Mouse (Mus musculus) embryonic fibroblast, embryonic 13.5 days (primary cell): ENCODE results near the gene Dnajc5g.

Experiments
- CTCF ChIP-seq: IDR thresholded peaks from 2 replicates; pipeline ENCODE4 v1.5.1; 2011; ENCODE audit warnings: mild to moderate bottlenecking, control low read depth, low read length, moderate library complexity, borderline replicate concordance; ENCODE audit not compliant: insufficient read depth
- POLR2A ChIP-seq: IDR thresholded peaks from 2 replicates; pipeline ENCODE4 v1.6.1; 2011; ENCODE audit warnings: low read depth, mild to moderate bottlenecking, control low read depth, low read length, moderate library complexity

DNA sequence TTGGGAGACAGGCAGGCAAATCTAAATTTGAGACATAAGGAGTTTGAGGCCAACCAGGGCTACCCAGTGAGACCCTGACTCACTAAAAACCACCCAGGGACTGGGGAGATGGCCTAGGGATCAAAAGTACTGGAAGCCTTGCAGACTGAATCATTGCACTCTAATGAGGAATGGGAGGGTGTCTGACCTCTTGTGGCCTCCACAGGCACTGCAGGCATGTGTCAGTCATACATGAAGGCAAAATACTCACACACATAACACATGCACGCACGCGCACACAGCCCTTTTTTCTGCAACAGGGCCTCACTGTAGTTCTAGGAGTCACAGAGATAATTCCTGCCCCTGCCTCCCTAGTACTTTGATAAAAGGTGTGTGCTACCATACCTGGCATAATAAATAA, 24.7 kb upstream of the Dnajc5g start:
- peak; percentile 80; the same call in 1 of the 2 replicates for TF ChIP-seq CTCF
- no peak for TF ChIP-seq POLR2A
